Mouse (Mus musculus): ENCODE results near the gene Mxra8.

Mxra8 gene

DNA sequence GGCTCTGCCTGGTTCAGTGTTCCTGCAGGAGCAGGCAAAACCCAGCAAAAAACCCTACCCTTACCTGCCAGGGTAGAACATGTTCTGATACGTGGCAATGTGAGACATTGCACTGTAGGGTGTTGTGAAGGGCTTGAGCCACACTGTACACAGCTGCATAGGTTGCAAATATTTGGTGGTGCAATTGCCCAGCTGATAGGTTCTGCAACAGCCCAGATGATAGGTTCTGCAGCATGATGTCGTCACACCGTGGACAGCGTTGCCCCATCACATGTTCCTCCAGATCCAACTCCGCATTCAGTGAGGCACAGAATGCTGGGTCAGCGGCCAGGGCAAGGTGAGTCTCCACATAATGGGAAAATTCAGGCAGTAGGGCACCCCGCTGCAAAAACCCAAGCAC, 22.3 kb downstream of the Mxra8 start:
- in situ Hi-C loops (cut with MboI, MseI): no loop called here

DNA sequence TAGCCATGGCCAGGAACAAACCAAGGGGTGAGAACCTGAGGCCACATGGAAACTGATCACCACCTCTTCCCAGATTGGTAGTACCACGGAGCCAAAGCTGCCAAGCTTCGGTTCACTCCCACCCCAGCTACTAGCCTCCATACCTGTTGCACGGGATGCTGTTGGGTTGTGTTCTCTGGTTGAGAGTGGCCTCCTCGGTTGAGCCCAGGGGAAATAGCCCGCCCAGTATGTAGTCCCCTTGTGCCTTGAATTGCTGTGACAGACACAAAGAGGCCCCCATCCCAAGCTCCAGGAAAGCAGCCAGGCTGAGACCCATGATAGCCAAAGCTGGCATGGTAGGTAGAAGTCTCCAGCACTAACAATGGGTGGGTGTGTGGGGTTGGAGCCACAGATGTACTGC, 23.5 kb downstream of the Mxra8 start, which contains the start of gene Tas1r3:
Tas1r3 (minus strand) TSS at position 362 of the 400 bp plus-strand sequence.
- in situ Hi-C loops (cut with MboI, MseI): no loop called here

DNA sequence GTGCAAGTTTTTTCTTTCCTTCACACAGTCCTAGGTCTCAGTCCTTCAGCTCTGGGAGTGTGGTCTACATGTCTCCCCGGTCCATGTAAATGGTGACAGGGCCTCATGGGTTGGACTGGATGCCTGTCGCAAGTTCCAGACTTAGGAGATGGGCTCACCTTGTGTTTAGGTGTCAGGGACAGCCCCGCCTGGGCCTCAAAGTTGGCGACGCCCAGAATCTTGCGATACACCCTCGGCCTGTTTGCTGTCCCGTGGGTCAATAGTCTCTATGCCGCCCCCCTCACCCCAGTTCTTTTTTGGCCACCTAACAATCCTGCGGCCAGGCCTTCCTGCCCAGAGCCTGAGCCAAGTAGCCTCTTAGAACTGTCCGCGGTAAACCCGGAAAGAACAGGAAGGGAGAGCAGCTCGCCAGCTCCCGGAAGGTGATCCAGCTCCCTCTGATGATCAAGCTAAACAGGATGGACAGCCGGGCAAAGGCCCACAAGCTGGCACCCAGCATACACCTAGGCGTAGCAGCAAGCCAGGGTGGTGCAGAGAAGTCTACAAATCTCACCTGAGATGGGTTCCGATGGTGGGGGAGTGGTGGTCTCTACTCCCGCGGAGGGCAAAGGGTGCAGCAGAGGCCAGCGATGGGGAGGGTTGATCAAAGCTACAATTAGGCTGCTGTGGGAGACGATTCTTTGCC, 29.3 kb downstream of the Mxra8 start:
- in situ Hi-C loops (cut with MboI, MseI): no loop called here

GRCm38 (mm10) chr4:155869317-155870033, 30.0 kb downstream of the Mxra8 start, which contains the start of the genes Cptp and Ints11:
Gene Cptp, minus strand, starts transcription at chr4:155869440.
Gene Ints11, plus strand, starts transcription at chr4:155869546.
- in situ Hi-C loops (cut with MboI, MseI): no loop called here

- in situ Hi-C loops (cut with MboI, MseI): no loop called here
These were observed 31.9 kb downstream of the Mxra8 start for GRCm38 (mm10) chr4:155871404-155871803.

DNA sequence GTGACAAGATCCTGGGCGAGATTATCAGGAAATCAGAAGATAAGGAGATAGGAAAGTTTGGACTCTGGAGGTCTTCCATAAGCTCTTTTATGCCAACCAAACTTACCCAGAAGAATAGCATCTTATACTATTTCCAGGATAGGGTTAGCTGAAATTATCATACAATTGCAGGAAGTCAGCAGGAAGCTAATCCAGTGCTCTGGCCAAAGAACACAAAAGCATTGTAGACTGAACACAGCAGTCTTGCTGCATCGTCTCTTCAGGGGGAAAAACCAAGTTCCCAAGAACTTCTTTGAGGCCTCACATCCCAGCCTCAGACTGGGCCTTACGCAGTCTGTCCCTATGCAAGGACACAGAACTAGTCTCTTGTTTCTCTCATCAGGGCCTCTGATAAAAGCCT, 44.1 kb downstream of the Mxra8 start:
- in situ Hi-C loops (cut with MboI, MseI): no loop called here

DNA sequence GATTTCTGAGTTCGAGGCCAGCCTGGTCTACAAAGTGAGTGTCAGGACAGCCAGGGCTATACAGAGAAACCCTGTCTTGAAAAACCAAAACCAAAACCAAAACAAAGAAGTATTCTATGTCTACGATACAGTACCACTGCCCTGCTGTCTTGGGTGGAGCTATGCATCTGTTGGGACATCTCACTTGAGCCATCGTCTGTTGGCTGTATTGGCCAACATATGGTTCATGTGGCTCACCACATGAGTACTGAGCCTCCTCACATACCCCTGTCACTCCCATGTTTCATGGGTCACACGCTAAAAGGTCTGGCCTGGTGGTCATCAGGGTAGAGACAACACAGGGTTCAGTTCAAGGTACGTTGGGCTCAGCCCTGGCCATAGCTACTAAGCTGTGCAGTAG, 46.9 kb downstream of the Mxra8 start:
- in situ Hi-C loops (cut with MboI, MseI): no loop called here

GRCm38 (mm10) chr4:155887674-155888073, 48.2 kb downstream of the Mxra8 start:
- in situ Hi-C loops (cut with MboI, MseI): no loop called here

GRCm38 (mm10) chr4:155888181-155888580, 48.7 kb downstream of the Mxra8 start:
- in situ Hi-C loops (cut with MboI, MseI): no loop called here

- in situ Hi-C loops (cut with MboI, MseI): no loop called here
These were observed 49.8 kb downstream of the Mxra8 start for GRCm38 (mm10) chr4:155889316-155889715.

DNA sequence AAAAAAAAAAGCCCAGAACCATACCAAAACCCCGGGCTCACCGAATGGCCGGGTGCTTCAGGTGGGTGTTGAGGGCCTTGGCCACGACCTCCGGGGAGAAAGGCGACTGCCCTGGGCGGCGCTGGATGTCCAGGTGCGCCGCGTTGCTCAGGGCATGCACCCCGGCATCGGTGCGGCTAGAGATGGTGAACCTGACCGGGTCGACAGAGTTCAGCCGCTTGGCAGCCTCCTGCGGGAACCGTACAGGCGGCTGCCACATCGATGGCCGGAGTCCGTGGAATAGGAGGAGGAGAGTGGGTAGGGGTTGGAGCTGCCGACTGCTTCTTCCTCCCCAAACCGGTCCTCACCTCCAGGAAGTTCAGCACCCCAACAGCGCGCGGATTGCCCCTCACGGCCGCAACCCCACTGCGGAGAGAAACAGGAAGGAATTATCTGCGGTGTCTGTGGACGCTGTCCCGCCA, 51.6 kb downstream of the Mxra8 start:
- in situ Hi-C loops (cut with MboI, MseI): no loop called here

GRCm38 (mm10) chr4:155891551-155892001, 52.1 kb downstream of the Mxra8 start, which contains the start of the genes Pusl1 and Acap3:
Gene Pusl1, minus strand, starts transcription at chr4:155891781.
Gene Acap3, plus strand, starts transcription at chr4:155891822.
- in situ Hi-C loops (cut with MboI, MseI): no loop called here

GRCm38 (mm10) chr4:155892017-155892416, 52.5 kb downstream of the Mxra8 start:
- in situ Hi-C loops (cut with MboI, MseI): no loop called here

DNA sequence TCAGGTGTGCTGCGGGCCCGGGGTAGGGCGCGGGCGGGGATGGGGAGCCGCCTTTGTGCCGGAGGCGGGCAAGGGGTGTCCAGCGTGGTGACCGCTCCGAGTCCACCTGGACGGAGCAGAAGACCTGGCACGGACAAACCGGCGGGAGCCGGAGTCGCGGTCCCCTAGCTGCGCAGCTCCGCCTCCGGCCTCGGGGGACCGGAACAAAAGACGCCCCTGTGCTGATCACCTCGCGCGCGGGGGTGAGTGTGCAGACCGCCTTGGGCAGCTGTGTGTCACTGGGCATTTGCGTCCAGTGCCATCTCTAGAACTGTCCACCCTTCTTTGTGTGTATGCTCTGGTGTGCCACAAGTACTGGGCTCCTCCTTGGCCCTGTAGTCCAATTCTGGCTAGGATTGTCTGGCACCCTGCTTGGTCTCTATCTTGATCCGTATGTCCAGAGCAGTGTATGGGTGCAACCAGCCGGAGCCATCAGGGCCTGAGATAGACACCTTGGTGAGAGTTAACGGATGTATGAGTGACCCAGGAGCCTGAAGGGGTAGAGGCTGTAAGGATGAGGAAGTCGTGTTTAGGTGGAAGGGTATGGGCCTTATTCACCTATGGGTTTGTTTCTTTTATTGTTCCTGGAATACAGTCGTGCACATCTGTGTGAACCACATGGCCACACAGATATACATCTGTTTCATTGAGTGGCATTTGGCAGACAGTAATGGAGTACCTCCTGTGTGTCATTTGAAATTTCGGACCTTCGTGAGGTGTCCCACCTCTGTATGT, 53.1 kb downstream of the Mxra8 start:
- in situ Hi-C loops (cut with MboI, MseI): no loop called here

- in situ Hi-C loops (cut with MboI, MseI): no loop called here
These were observed 53.8 kb downstream of the Mxra8 start for GRCm38 (mm10) chr4:155893212-155893690.

All from T-helper 2 cell (primary cell).